Mouse (Mus musculus): ENCODE results near the gene Trip10.

DNA sequence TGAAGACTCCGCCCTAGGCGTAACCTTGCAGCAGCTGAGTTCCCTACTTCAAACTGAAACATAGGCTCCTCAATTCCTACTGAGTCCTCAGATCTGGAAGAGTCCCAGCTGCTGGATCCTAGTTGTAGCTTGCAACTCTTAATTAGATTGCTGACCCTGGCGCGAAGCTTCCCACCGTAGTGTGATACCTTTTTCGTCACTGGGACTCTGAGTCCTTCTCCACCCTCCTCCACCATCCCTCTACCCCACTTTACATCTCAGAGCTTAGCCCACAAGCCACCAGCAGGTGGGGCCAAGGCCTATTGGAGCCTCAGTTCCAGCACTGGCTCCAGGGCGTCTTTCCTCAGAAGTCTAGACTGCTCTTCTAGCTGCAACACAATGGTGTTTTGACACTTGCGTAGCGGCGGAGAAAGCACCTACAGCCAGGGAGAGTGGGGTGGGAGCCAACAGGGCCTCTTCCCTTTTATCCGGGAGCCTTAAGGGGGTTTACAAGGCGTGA lies 1.0 kb upstream of the Trip10 start, which contains the start of gene Gpr108:
- TF ChIP-seq RCOR1 (conservative IDR thresholded peaks at IDR 0.05; ENCODE audit: low read depth, low read length) (no peak), MAX (IDR thresholded peaks at IDR 0.05; ENCODE audit: low read length) (no peak; the same call in 1 of the 2 replicates), CHD2 (IDR thresholded peaks at IDR 0.05; ENCODE audit: low read length) (no peak), CHD1 (IDR thresholded peaks at IDR 0.05; ENCODE audit: low read depth, low read length) (peak; percentile 87; the same call in 1 of the 2 replicates), CTCF (conservative IDR thresholded peaks at IDR 0.05 in 1 of 2, IDR thresholded peaks at IDR 0.05 in 1 of 2; ENCODE audit: low read depth in 2 of 2, low read length in 2 of 2) (peak; percentile 7 to 92; a peak in 2 of 4 replicates), MYC (IDR thresholded peaks at IDR 0.05; ENCODE audit: low read depth, low read length) (0 out of 2 replicates have a peak, but pooled peaks have one; percentile 51), POLR2A (IDR thresholded peaks at IDR 0.05; ENCODE audit: low read depth, low read length) (0 out of 2 replicates have a peak, but pooled peaks have one; percentile 22), USF1 (IDR thresholded peaks at IDR 0.05; ENCODE audit: low read depth, low read length) (no peak)
